Mouse (Mus musculus) lung, postnatal 0 days (tissue): ENCODE measurements around the gene Lmntd2. TPM values are rescaled to one million over a fixed set of nuclear protein-coding genes. Genes with fewer than 3 reads are reported as not detected.

ENCODE experiments used
- ATAC-seq: fragments of 200-750 bp; cut with Nextera tagmentation; 2 replicates; pipeline ENCODE4 v1.8.0; 2017; ENCODE audit warnings: moderate library complexity
- DNase-seq: peaks from one replicate; pipeline ENCODE4 v3.0.0-alpha.2; 2016; ENCODE audit warnings: low spot score
- H3K27ac ChIP-seq: fragments of 300-500 bp; sonication (generic); 2 replicates; pipeline ENCODE4 v1.5.1; 2014; ENCODE audit warnings: antibody characterized with exemption, mild to moderate bottlenecking, low read length, mixed read lengths
- H3K27me3 ChIP-seq: fragments of 300-500 bp; sonication (generic); replicated peaks from 2 replicates; pipeline ENCODE4 v1.6.1; 2014; ENCODE audit warnings: low read length, mixed read lengths; ENCODE audit not compliant: insufficient read depth
- H3K36me3 ChIP-seq: fragments of 300-500 bp; sonication (generic); 2 replicates; pipeline ENCODE4 v1.6.1; 2014; ENCODE audit warnings: low read length, mixed read lengths; ENCODE audit not compliant: insufficient read depth
- H3K4me1 ChIP-seq: fragments of 300-500 bp; sonication (generic); 2 replicates; pipeline ENCODE4 v1.6.1; 2014; ENCODE audit warnings: antibody characterized with exemption, low read depth, low read length, mixed read lengths; ENCODE audit not compliant: insufficient read depth
- H3K4me2 ChIP-seq: fragments of 300-500 bp; sonication (generic); replicated peaks from 2 replicates; pipeline ENCODE4 v1.6.1; 2014; ENCODE audit warnings: low read depth, mild to moderate bottlenecking, low read length, moderate library complexity, mixed read lengths
- H3K4me3 ChIP-seq: fragments of 300-500 bp; sonication (generic); 2 replicates; pipeline ENCODE4 v1.5.1; 2014; ENCODE audit warnings: low read depth, low read length
- H3K9ac ChIP-seq: fragments of 300-500 bp; sonication (generic); replicated peaks from 2 replicates; pipeline ENCODE4 v1.6.1; 2014; ENCODE audit warnings: low read depth, mild to moderate bottlenecking
- H3K9me3 ChIP-seq: fragments of 300-500 bp; sonication (generic); 2 replicates; pipeline ENCODE4 v1.6.1; 2016; ENCODE audit warnings: low read length, mixed read lengths
- CTCF ChIP-seq: IDR thresholded peaks from 2 replicates; pipeline ENCODE4 v1.5.1; 2016; ENCODE audit warnings: antibody characterized with exemption, mild to moderate bottlenecking
- EP300 ChIP-seq: IDR thresholded peaks from 2 replicates; pipeline ENCODE4 v1.6.1; 2016; ENCODE audit warnings: antibody characterized with exemption, mild to moderate bottlenecking, control low read depth
- WGBS: fragments of 180-500 bp; shearing (Covaris S2); extraction: QIAGEN DNeasy Blood & Tissue Kit; methylation state at CpG from one replicate; pipeline ENCODE4 v1.1.7; 2014; 5-methylcytosine and 5-hydroxymethylcytosine counted together
- polyA plus RNA-seq: library from polyadenylated mRNA; unstranded; fragments of >200 nt; fragmentation: Nextera tagmentation; extraction: Ambion mirVana; gene quantifications from 2 replicates; pipeline ENCODE4 v1.2.1, GENCODE M21; 2015

Gene Lmntd2
- polyA plus RNA-seq, 1 experiment from 2014 or later, result 0.97 TPM

DNA sequence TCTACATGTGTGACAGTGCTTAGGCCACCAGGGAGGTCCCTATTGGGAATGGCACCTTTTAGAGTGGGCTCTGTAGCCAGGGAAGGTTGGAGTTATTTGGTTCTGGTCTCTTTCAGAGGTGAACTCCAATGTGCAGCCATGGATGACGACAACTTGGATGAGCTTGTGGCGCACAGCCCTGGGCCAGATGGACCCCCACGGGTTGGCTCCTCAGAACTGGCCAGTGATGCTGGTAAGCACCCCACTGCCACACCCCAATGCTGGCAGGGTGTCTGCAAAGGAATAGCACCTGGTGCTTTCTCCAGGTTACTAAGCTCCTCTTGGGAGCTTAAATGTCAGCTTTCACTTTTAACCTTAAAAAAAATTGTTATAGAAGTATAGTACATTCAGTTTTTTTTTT, 17.2 kb upstream of the Lmntd2 start:
- TF ChIP-seq CTCF (no peak), EP300 (no peak)
- ATAC-seq (no peak), DNase-seq (no peak)
- Histone ChIP-seq H3K4me2 (no peak overlapping the region), H3K4me3 (no peak overlapping the region), H3K27ac (no peak overlapping the region), H3K4me1 (no peaks in the 10 kb centered on the region), H3K9ac (no peak overlapping the region), H3K27me3 (no peaks in the 10 kb centered on the region), H3K36me3 (peaks cover 33% of the 10 kb centered on the region), H3K9me3 (no peaks in the 10 kb centered on the region)
- WGBS, result 90% methylated on average over 3 of the region's 3 CpGs

GRCm38 (mm10) chr7:141230570-141230969, 16.7 kb upstream of the Lmntd2 start:
- no peak for TF ChIP-seq EP300
- TF ChIP-seq CTCF, result no peak
- ATAC-seq (no peak), DNase-seq (no peak)
- 90% methylated on average over 4 of the region's 4 CpGs for WGBS
- no peak overlapping the region for H3K9ac ChIP-seq
- H3K9me3 ChIP-seq, result no peaks in the 10 kb centered on the region
- H3K4me1 ChIP-seq, result no peaks in the 10 kb centered on the region
- H3K27me3 ChIP-seq, result no peaks in the 10 kb centered on the region
- H3K4me3 ChIP-seq, result no peak overlapping the region
- H3K4me2 ChIP-seq, result no peak overlapping the region
- no peak overlapping the region for H3K27ac ChIP-seq
- H3K36me3 ChIP-seq, result peaks cover 30% of the 10 kb centered on the region

DNA sequence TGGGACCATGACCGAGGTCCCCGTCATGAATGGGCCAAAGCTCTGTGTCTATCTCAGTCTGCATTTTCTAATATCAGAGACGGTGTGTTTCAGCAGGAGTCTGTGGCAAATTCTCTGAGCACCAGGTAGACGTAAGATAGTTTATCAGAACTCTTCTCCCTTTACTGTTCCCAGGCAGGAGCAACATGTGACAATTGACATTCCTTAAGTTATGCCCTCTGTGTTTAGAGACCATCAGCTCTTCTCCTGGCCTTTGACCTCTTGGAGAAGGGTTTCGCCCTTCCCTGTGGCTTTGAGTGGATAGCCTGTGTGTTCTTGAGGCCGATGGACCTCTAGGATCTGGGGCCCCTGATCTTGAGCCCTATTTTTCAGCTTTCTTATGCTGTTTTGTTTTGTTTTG, 15.8 kb upstream of the Lmntd2 start:
- Histone ChIP-seq H3K9me3 (no peaks in the 10 kb centered on the region), H3K4me1 (no peaks in the 10 kb centered on the region), H3K9ac (peak overlapping the region; percentile 81; the same call in 1 of the 2 replicates), H3K4me2 (peak overlapping the region; percentile 62), H3K27me3 (no peaks in the 10 kb centered on the region), H3K36me3 (peaks cover 26% of the 10 kb centered on the region; the same call in 1 of the 2 replicates), H3K27ac (no peak overlapping the region), H3K4me3 (peak overlapping the region; percentile 84)
- no peak for ATAC-seq
- DNase-seq, result no peak
- 49% methylated on average over 6 of the region's 6 CpGs for WGBS
- TF ChIP-seq CTCF, result no peak
- TF ChIP-seq EP300, result no peak

DNA sequence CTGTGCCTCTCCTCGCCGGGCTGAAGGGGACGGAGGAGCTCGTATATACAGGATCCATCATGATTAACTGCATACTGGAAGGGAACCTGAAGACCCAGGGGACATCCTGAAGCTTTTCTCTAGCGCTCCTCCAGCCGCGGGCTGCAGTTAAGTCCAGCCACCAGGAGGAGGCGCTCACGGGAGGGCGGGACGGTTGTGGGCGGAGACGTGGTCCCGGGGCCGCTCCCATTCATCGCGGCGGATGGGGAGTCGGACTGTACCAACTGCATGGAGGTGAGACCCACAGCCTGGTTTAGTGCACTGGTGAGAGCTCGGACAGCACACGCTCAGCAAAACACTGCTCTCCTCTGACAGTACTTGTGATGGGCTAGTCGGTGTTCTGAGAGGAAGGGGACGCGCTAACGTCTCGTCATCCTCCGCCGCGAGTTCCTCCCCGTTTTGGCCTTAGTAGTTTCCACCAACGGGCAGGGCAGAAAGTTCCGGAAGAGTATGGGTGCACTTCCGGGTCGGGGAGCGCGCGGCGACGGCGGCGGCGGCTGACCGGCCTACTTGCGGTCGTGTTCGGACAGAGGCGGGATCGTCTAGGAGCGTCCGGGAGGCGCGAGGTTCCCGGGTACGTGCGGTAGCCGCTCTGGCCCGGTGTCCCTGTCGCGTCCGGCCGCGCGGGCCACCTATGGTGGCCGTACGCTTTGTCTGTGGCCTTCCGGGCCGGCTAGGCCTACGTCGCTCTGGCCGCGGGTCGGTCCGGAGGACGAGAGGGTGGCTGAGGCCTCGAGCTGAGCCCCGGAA, 14.6 kb upstream of the Lmntd2 start, which contains the start of gene Phrf1:
Gene Phrf1, plus strand, starts transcription at position 506 of the 789 bp plus-strand sequence.
- H3K36me3 ChIP-seq, result peaks cover 18% of the 10 kb centered on the region; the same call in 1 of the 2 replicates
- H3K27ac ChIP-seq, result peak within 1 kb of the TSS; percentile 92
- H3K4me2 ChIP-seq, result peak within 1 kb of the TSS; percentile 62
- 1% methylated on average over 75 of the region's 76 CpGs for WGBS
- ATAC-seq, result peak; percentile 95
- peak within 1 kb of the TSS; percentile 84 for H3K4me3 ChIP-seq
- peak; percentile 95 for DNase-seq
- peak within 1 kb of the TSS; percentile 81 for H3K9ac ChIP-seq
- no peaks in the 10 kb centered on the region for H3K9me3 ChIP-seq
- no peaks in the 10 kb centered on the region for H3K27me3 ChIP-seq
- H3K4me1 ChIP-seq, result no peaks in the 10 kb centered on the region
- TF ChIP-seq CTCF (peak; percentile 98), EP300 (no peak)

DNA sequence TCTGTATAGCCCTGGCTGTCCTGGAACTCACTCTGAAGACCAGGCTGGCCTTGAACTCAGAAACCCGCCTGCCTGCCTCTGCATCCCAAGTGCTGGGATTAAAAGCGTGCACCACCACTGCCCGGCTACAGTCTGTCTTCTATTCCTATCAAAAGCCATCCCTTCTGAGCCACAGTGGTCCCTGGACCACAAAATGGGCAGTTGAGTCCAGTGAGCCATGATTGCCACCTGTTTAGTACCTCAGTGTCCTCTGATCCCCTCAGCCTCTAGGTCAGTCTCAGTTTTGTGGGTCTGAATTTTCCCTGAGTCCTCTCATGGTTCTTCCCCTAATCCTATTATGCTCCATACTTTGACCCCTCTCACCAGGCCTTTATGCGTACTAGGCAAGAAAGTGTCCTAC, 13.9 kb upstream of the Lmntd2 start:
- no peak overlapping the region for H3K4me2 ChIP-seq
- H3K4me1 ChIP-seq, result peaks cover 4% of the 10 kb centered on the region
- WGBS, result 79% methylated on average over 4 of the region's 4 CpGs
- ATAC-seq (no peak), DNase-seq (no peak)
- no peak for TF ChIP-seq EP300
- TF ChIP-seq CTCF, result no peak
- no peaks in the 10 kb centered on the region for H3K27me3 ChIP-seq
- H3K36me3 ChIP-seq, result peaks cover 11% of the 10 kb centered on the region; the same call in 1 of the 2 replicates
- no peak overlapping the region for H3K4me3 ChIP-seq
- H3K9me3 ChIP-seq, result no peaks in the 10 kb centered on the region
- H3K9ac ChIP-seq, result no peak overlapping the region
- H3K27ac ChIP-seq, result no peak overlapping the region

GRCm38 (mm10) chr7:141226535-141226934, 12.7 kb upstream of the Lmntd2 start:
- no peaks in the 10 kb centered on the region for H3K27me3 ChIP-seq
- 0 out of 2 replicates have a peak, but pooled peaks have one; percentile 6 for TF ChIP-seq CTCF
- no peak for TF ChIP-seq EP300
- no peak for DNase-seq
- H3K27ac ChIP-seq, result no peak overlapping the region
- no peak for ATAC-seq
- H3K4me2 ChIP-seq, result no peak overlapping the region
- 79% methylated on average over 6 of the region's 6 CpGs for WGBS
- H3K36me3 ChIP-seq, result no peaks in the 10 kb centered on the region
- no peaks in the 10 kb centered on the region for H3K9me3 ChIP-seq
- no peak overlapping the region for H3K9ac ChIP-seq
- peaks cover 12% of the 10 kb centered on the region for H3K4me1 ChIP-seq
- H3K4me3 ChIP-seq, result no peak overlapping the region
